Mouse (Mus musculus): ENCODE data around the gene Igsf3. TPM values are rescaled to one million over a fixed set of nuclear protein-coding genes. Genes with fewer than 3 reads are reported as not detected.
"Not testable (repeated sequence)": the region's sequence is repeated elsewhere in the genome, so short reads cannot be mapped to it uniquely, and the experiment has no call there.

The Igsf3 gene
- total RNA-seq, 4 experiments from 2014 or later: 16.1 to 19.9 (median 18.7) TPM

- peak in 1 of 2 experiments; percentile 41 for DNase-seq (ENCODE audit: low spot score in 2 of 2)
Measured at GRCm38 (mm10) chr3:101404620-101405415, 27.9 kb downstream of the Igsf3 start.

- peak in 1 of 2 experiments; percentile 77 for DNase-seq (ENCODE audit: low spot score in 2 of 2)
Measured at GRCm38 (mm10) chr3:101405495-101405894, 28.6 kb downstream of the Igsf3 start.

GRCm38 (mm10) chr3:101406097-101406496, 29.2 kb downstream of the Igsf3 start:
- no peak for DNase-seq (ENCODE audit: low spot score in 2 of 2)

- DNase-seq (ENCODE audit: low spot score in 2 of 2): no peak
Measured at GRCm38 (mm10) chr3:101407568-101407967, 30.7 kb downstream of the Igsf3 start.

- DNase-seq (ENCODE audit: low spot score in 2 of 2): no peak
Measured at GRCm38 (mm10) chr3:101408953-101409750, 32.3 kb downstream of the Igsf3 start.

- no peak for DNase-seq (ENCODE audit: low spot score in 2 of 2)
Measured at GRCm38 (mm10) chr3:101410202-101410601, 33.3 kb downstream of the Igsf3 start.

- no peak for DNase-seq (ENCODE audit: low spot score in 2 of 2)
Measured at GRCm38 (mm10) chr3:101410745-101411144, 33.9 kb downstream of the Igsf3 start.

- DNase-seq (ENCODE audit: low spot score in 2 of 2): no peak
Measured at GRCm38 (mm10) chr3:101411626-101412025, 34.7 kb downstream of the Igsf3 start.

GRCm38 (mm10) chr3:101412115-101412514, 35.2 kb downstream of the Igsf3 start:
- no peak for DNase-seq (ENCODE audit: low spot score in 2 of 2)

GRCm38 (mm10) chr3:101413013-101413412, 36.1 kb downstream of the Igsf3 start:
- not testable (repeated sequence) for DNase-seq (ENCODE audit: low spot score in 2 of 2)

GRCm38 (mm10) chr3:101418740-101419652, 42.1 kb downstream of the Igsf3 start:
- no peak for DNase-seq (ENCODE audit: low spot score in 2 of 2)

GRCm38 (mm10) chr3:101419653-101419994, 42.7 kb downstream of the Igsf3 start:
- DNase-seq (ENCODE audit: low spot score in 2 of 2): no peak

GRCm38 (mm10) chr3:101423188-101423587, 46.3 kb downstream of the Igsf3 start:
- DNase-seq (ENCODE audit: low spot score in 2 of 2): no peak

- no peak for DNase-seq (ENCODE audit: low spot score in 2 of 2)
Measured at GRCm38 (mm10) chr3:101424295-101424885, 47.5 kb downstream of the Igsf3 start.

GRCm38 (mm10) chr3:101429982-101430754, 53.3 kb downstream of the Igsf3 start:
- DNase-seq (ENCODE audit: low spot score in 2 of 2): no peak

- DNase-seq (ENCODE audit: low spot score in 2 of 2): no peak
Measured at GRCm38 (mm10) chr3:101430755-101431115, 53.9 kb downstream of the Igsf3 start.

- no peak for DNase-seq (ENCODE audit: low spot score in 2 of 2)
Measured at GRCm38 (mm10) chr3:101435672-101436071, 58.8 kb downstream of the Igsf3 start.

GRCm38 (mm10) chr3:101436469-101436868, 59.6 kb downstream of the Igsf3 start:
- no peak for DNase-seq (ENCODE audit: low spot score in 2 of 2)

- DNase-seq (ENCODE audit: low spot score in 2 of 2): no peak
Measured at GRCm38 (mm10) chr3:101437021-101437563, 60.2 kb downstream of the Igsf3 start.

GRCm38 (mm10) chr3:101443265-101443881, 66.5 kb downstream of the Igsf3 start:
- no peak for DNase-seq (ENCODE audit: low spot score in 2 of 2)

All from left cerebral cortex, adult 8-10 months (tissue).